Mouse (Mus musculus): ENCODE data around the gene Boll. TPM values are rescaled to one million over a fixed set of nuclear protein-coding genes. Genes with fewer than 3 reads are reported as not detected.
"Not testable (repeated sequence)": the region's sequence is repeated elsewhere in the genome, so short reads cannot be mapped to it uniquely, and the experiment has no call there.

Boll gene
- polyA plus RNA-seq, 1 experiment from 2014 or later = 1.4 TPM

- Histone ChIP-seq H3K36me3 (ENCODE audit: control insufficient read depth, insufficient read depth, low read length) (no peaks in the 10 kb centered on the region), H3K4me3 (ENCODE audit: low read depth, low read length) (no peak overlapping the region), H3K4me1 (ENCODE audit: control insufficient read depth, insufficient read depth, low read length) (no peaks in the 10 kb centered on the region), H3K9ac (ENCODE audit: low read depth, low read length) (no peak overlapping the region), H3K27me3 (replicated peaks; ENCODE audit: control insufficient read depth, insufficient read depth, low read length) (peaks cover 6% of the 10 kb centered on the region; the same call in 1 of the 2 replicates), H3K9me3 (ENCODE audit: control insufficient read depth, low read length) (no peaks in the 10 kb centered on the region), H3K4me2 (ENCODE audit: low read depth, low read length) (no peak overlapping the region), H3K27ac (replicated peaks; ENCODE audit: low read depth, low read length) (no peak overlapping the region)
- ATAC-seq (ENCODE audit: low read depth) = no peak
- WGBS = 39% methylated on average over 5 of the region's 5 CpGs
- DNase-seq (ENCODE audit: low spot score) = peak; percentile 48
These were observed 36.6 kb upstream of the Boll start for GRCm38 (mm10) chr1:55399891-55400290.

- Histone ChIP-seq H3K4me3 (ENCODE audit: low read depth, low read length) (no peak overlapping the region), H3K4me1 (ENCODE audit: control insufficient read depth, insufficient read depth, low read length) (no peaks in the 10 kb centered on the region), H3K9ac (ENCODE audit: low read depth, low read length) (no peak overlapping the region), H3K27ac (replicated peaks; ENCODE audit: low read depth, low read length) (no peak overlapping the region), H3K4me2 (ENCODE audit: low read depth, low read length) (no peak overlapping the region), H3K36me3 (ENCODE audit: control insufficient read depth, insufficient read depth, low read length) (no peaks in the 10 kb centered on the region), H3K27me3 (replicated peaks; ENCODE audit: control insufficient read depth, insufficient read depth, low read length) (no peaks in the 10 kb centered on the region), H3K9me3 (ENCODE audit: control insufficient read depth, low read length) (no peaks in the 10 kb centered on the region)
- ATAC-seq (ENCODE audit: low read depth) = 0 out of 2 replicates have a peak, but pooled peaks have one; percentile 79
- 15% methylated on average over 9 of the region's 9 CpGs for WGBS
- peak; percentile 88 for DNase-seq (ENCODE audit: low spot score)
These were observed 20.0 kb upstream of the Boll start for GRCm38 (mm10) chr1:55383114-55383773.

GRCm38 (mm10) chr1:55380527-55380926, 17.3 kb upstream of the Boll start:
- H3K36me3 ChIP-seq (ENCODE audit: control insufficient read depth, insufficient read depth, low read length) = no peaks in the 10 kb centered on the region

GRCm38 (mm10) chr1:55372626-55373025, 9.4 kb upstream of the Boll start:
- Histone ChIP-seq H3K4me1 (ENCODE audit: control insufficient read depth, insufficient read depth, low read length) (no peaks in the 10 kb centered on the region), H3K4me2 (ENCODE audit: low read depth, low read length) (no peak overlapping the region), H3K27ac (replicated peaks; ENCODE audit: low read depth, low read length) (no peak overlapping the region), H3K9me3 (ENCODE audit: control insufficient read depth, low read length) (no peaks in the 10 kb centered on the region), H3K9ac (ENCODE audit: low read depth, low read length) (no peak overlapping the region), H3K4me3 (ENCODE audit: low read depth, low read length) (no peak overlapping the region), H3K36me3 (ENCODE audit: control insufficient read depth, insufficient read depth, low read length) (no peaks in the 10 kb centered on the region), H3K27me3 (replicated peaks; ENCODE audit: control insufficient read depth, insufficient read depth, low read length) (no peaks in the 10 kb centered on the region)
- ATAC-seq (ENCODE audit: low read depth) = no peak
- 83% methylated on average over 3 of the region's 3 CpGs for WGBS
- DNase-seq (ENCODE audit: low spot score) = no peak

More at GRCm38 (mm10) chr1:55380527-55380926, 17.3 kb upstream of the Boll start:
- H3K4me3 ChIP-seq (ENCODE audit: low read depth, low read length) = no peak overlapping the region
- no peaks in the 10 kb centered on the region for H3K9me3 ChIP-seq (ENCODE audit: control insufficient read depth, low read length)
- 87% methylated on average over 2 of the region's 2 CpGs for WGBS
- no peaks in the 10 kb centered on the region for H3K4me1 ChIP-seq (ENCODE audit: control insufficient read depth, insufficient read depth, low read length)
- no peak overlapping the region for H3K9ac ChIP-seq (ENCODE audit: low read depth, low read length)
- H3K4me2 ChIP-seq (ENCODE audit: low read depth, low read length) = no peak overlapping the region
- no peaks in the 10 kb centered on the region for H3K27me3 ChIP-seq (replicated peaks; ENCODE audit: control insufficient read depth, insufficient read depth, low read length)
- no peak overlapping the region for H3K27ac ChIP-seq (replicated peaks; ENCODE audit: low read depth, low read length)
- ATAC-seq (ENCODE audit: low read depth) (no peak), DNase-seq (ENCODE audit: low spot score) (no peak)

GRCm38 (mm10) chr1:55363586-55363985, 317 bp upstream of the Boll start:
- ATAC-seq (ENCODE audit: low read depth) (peak; percentile 91), DNase-seq (ENCODE audit: low spot score) (peak; percentile 79)
- no peak overlapping the region for H3K27ac ChIP-seq (replicated peaks; ENCODE audit: low read depth, low read length)
- 0 out of 2 replicates have a peak overlapping the region, but pooled peaks have one; percentile 15 for H3K9ac ChIP-seq (ENCODE audit: low read depth, low read length)
- 6% methylated on average over 12 of the region's 27 CpGs for WGBS
- H3K4me2 ChIP-seq (ENCODE audit: low read depth, low read length) = peak overlapping the region; percentile 57
- no peaks in the 10 kb centered on the region for H3K36me3 ChIP-seq (ENCODE audit: control insufficient read depth, insufficient read depth, low read length)
- peaks cover 38% of the 10 kb centered on the region for H3K27me3 ChIP-seq (replicated peaks; ENCODE audit: control insufficient read depth, insufficient read depth, low read length)
- peaks cover 9% of the 10 kb centered on the region; the same call in 1 of the 2 replicates for H3K9me3 ChIP-seq (ENCODE audit: control insufficient read depth, low read length)
- H3K4me1 ChIP-seq (ENCODE audit: control insufficient read depth, insufficient read depth, low read length) = no peaks in the 10 kb centered on the region
- H3K4me3 ChIP-seq (ENCODE audit: low read depth, low read length) = peak overlapping the region; percentile 47

GRCm38 (mm10) chr1:55362634-55363033, 635 bp downstream of the Boll start:
- Histone ChIP-seq H3K9me3 (ENCODE audit: control insufficient read depth, low read length) (peaks cover 9% of the 10 kb centered on the region; the same call in 1 of the 2 replicates), H3K4me3 (ENCODE audit: low read depth, low read length) (peak overlapping the region; percentile 47), H3K36me3 (ENCODE audit: control insufficient read depth, insufficient read depth, low read length) (no peaks in the 10 kb centered on the region), H3K9ac (ENCODE audit: low read depth, low read length) (no peak overlapping the region), H3K4me1 (ENCODE audit: control insufficient read depth, insufficient read depth, low read length) (no peaks in the 10 kb centered on the region), H3K27me3 (replicated peaks; ENCODE audit: control insufficient read depth, insufficient read depth, low read length) (peaks cover 38% of the 10 kb centered on the region), H3K27ac (replicated peaks; ENCODE audit: low read depth, low read length) (no peak overlapping the region), H3K4me2 (ENCODE audit: low read depth, low read length) (peak overlapping the region; percentile 57)
- 67% methylated on average over 5 of the region's 49 CpGs for WGBS
- DNase-seq (ENCODE audit: low spot score) (no peak), ATAC-seq (ENCODE audit: low read depth) (peak; percentile 67)

- not testable (repeated sequence) for H3K9ac ChIP-seq (ENCODE audit: low read depth, low read length); H3K27ac ChIP-seq (replicated peaks; ENCODE audit: low read depth, low read length); H3K4me3 ChIP-seq (ENCODE audit: low read depth, low read length); H3K4me1 ChIP-seq (ENCODE audit: control insufficient read depth, insufficient read depth, low read length); H3K9me3 ChIP-seq (ENCODE audit: control insufficient read depth, low read length); H3K27me3 ChIP-seq (replicated peaks; ENCODE audit: control insufficient read depth, insufficient read depth, low read length); ATAC-seq (ENCODE audit: low read depth); H3K36me3 ChIP-seq (ENCODE audit: control insufficient read depth, insufficient read depth, low read length); DNase-seq (ENCODE audit: low spot score); H3K4me2 ChIP-seq (ENCODE audit: low read depth, low read length)
- 67% methylated on average over 2 of the region's 2 CpGs for WGBS
These were observed 11.4 kb downstream of the Boll start for GRCm38 (mm10) chr1:55351914-55352313.

- not testable (repeated sequence) for H3K9me3 ChIP-seq (ENCODE audit: control insufficient read depth, low read length); H3K4me1 ChIP-seq (ENCODE audit: control insufficient read depth, insufficient read depth, low read length); H3K4me3 ChIP-seq (ENCODE audit: low read depth, low read length); ATAC-seq (ENCODE audit: low read depth); H3K27ac ChIP-seq (replicated peaks; ENCODE audit: low read depth, low read length); DNase-seq (ENCODE audit: low spot score); H3K9ac ChIP-seq (ENCODE audit: low read depth, low read length); H3K36me3 ChIP-seq (ENCODE audit: control insufficient read depth, insufficient read depth, low read length); H3K27me3 ChIP-seq (replicated peaks; ENCODE audit: control insufficient read depth, insufficient read depth, low read length); H3K4me2 ChIP-seq (ENCODE audit: low read depth, low read length)
- 79% methylated on average over 5 of the region's 5 CpGs for WGBS
These were observed 37.8 kb downstream of the Boll start for GRCm38 (mm10) chr1:55325496-55325895.

- Histone ChIP-seq H3K9ac (ENCODE audit: low read depth, low read length) (no peak overlapping the region), H3K4me1 (ENCODE audit: control insufficient read depth, insufficient read depth, low read length) (no peaks in the 10 kb centered on the region), H3K27me3 (replicated peaks; ENCODE audit: control insufficient read depth, insufficient read depth, low read length) (no peaks in the 10 kb centered on the region), H3K4me2 (ENCODE audit: low read depth, low read length) (no peak overlapping the region), H3K36me3 (ENCODE audit: control insufficient read depth, insufficient read depth, low read length) (no peaks in the 10 kb centered on the region), H3K9me3 (ENCODE audit: control insufficient read depth, low read length) (peaks cover 7% of the 10 kb centered on the region; the same call in 1 of the 2 replicates), H3K27ac (replicated peaks; ENCODE audit: low read depth, low read length) (no peak overlapping the region), H3K4me3 (ENCODE audit: low read depth, low read length) (no peak overlapping the region)
- no peak for ATAC-seq (ENCODE audit: low read depth)
- peak; percentile 17 for DNase-seq (ENCODE audit: low spot score)
These were observed 62.2 kb downstream of the Boll start for GRCm38 (mm10) chr1:55301077-55301476.

Data from embryonic facial prominence, embryonic 14.5 days (tissue).